Mouse (Mus musculus) testis, adult 2 months (tissue): ENCODE results near the gene Eef1akmt1.

Experiments
- CTCF ChIP-seq: fragments of 200-500 bp; IDR thresholded peaks from 2 replicates; pipeline ENCODE4 v1.5.1; 2012; ENCODE audit warnings: low read depth, mild to moderate bottlenecking, inconsistent platforms, low read length, moderate library complexity; ENCODE audit not compliant: control insufficient read depth, insufficient read depth, insufficient replicate concordance
- POLR2A ChIP-seq: fragments of 200-500 bp; IDR thresholded peaks from 2 replicates; pipeline ENCODE4 v1.6.1; 2012; ENCODE audit warnings: low read depth, mild to moderate bottlenecking, inconsistent platforms, low read length, moderate library complexity; ENCODE audit not compliant: control insufficient read depth

GRCm38 (mm10) chr14:57523762-57524161 lies 47.6 kb downstream of the Eef1akmt1 start:
- no peak for TF ChIP-seq CTCF
- TF ChIP-seq POLR2A, result no peak
